In the genomic region with DNA sequence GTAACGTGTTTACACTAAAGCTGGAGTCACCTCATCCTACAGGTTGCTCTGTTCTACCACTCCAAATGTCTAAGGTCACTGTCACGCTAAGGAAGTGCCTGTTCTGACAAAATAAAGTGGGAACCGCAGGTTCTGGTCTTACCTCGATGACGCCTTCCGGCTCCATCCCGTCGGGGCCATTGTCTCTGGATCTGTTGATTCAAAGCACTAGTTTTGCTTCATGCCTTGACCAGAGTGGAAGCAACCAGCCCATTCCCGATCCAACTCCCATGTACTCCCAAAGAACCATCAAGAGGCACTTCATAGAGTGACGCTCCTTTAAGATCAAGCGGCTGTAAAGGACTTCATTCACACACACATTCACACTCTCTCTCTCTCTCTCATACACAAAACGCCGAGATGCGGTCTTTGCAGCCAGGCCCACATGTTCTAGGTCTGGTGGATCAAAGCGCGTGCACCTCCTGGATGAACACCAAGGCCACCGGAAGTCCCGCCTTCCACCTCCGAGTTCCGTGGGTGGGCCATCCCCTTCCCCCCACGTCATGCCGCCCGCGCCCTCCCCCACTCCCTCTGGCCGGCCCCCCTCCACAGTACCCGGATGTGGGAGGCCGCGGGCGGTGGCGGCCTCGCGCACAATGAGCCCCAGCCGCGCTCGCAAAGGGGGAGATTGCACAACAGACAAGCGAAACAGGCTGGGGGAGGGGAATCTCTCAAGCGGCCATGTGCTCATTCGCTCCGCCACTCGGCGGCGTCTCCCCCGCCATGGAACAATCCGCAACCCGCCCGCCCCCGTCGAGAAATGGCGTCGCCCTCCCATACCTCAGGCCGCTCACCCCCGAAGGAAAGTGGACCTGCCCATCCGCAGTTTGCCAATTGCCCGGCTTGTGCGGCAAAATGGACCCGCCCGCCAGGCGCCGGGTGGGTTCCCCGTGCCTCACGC, we compare ENCODE assay signal across 8 mouse cellular contexts. TPM values are rescaled to one million over a fixed set of nuclear protein-coding genes. Genes with fewer than 3 reads are reported as not detected.
A peak's percentile ranks its signal among the peaks of the same experiment; 100 is the strongest.
DNase-seq lines count a peak whose midpoint lies in the region; ATAC-seq and TF ChIP-seq lines count a peak whose summit lies in the region.

No protein-coding gene starts in this region.

- no peaks in the 10 kb centered on the region; the same call in 1 of the 2 replicates for H3K4me1 ChIP-seq in cortical plate, adult 2 months (ENCODE audit: control insufficient read depth, insufficient read depth, low read length)

- peak overlapping the region; percentile 95 for H3K27ac ChIP-seq in cortical plate, adult 2 months (ENCODE audit: insufficient read depth, low read length)

- DNase-seq in gastrocnemius, postnatal 10 days, result peak; percentile 97
- DNase-seq in left cerebral cortex, postnatal 10 days (ENCODE audit: extremely low spot score in 1 of 2, low spot score in 2 of 2), result peak; percentile 92 to 97
- peak; percentile 90 for DNase-seq in right cerebral cortex, postnatal 25 days
- DNase-seq in urinary bladder, postnatal 4 days (ENCODE audit: low spot score in 2 of 2), result peak; percentile 94 to 96

- no peak; the same call in 1 of the 2 replicates for TF ChIP-seq POLR2A in cortical plate, adult 2 months (IDR thresholded peaks at IDR 0.05; ENCODE audit: extremely low read depth, insufficient read depth, low read length)

- intact Hi-C loops in left cerebral cortex, postnatal 10 days (cut with DNase I), result no loop called here

- peak overlapping the region; percentile 91 for H3K4me3 ChIP-seq in cortical plate, adult 2 months (ENCODE audit: insufficient read depth, low read length)

- peak; percentile 59 for ATAC-seq in activated CD4-positive, CD25-positive, alpha-beta regulatory T cell, adult 4 months
- peak; percentile 51 for ATAC-seq in inflammation-experienced regulatory T-cells, adult 6 months
- peak; percentile 54 for ATAC-seq in megakaryocyte-erythroid progenitor cell, adult 5-6 weeks (replicated peaks; ENCODE audit: low FRiP score, low TSS enrichment, poor library complexity, severe bottlenecking)

- TF ChIP-seq CTCF in cortical plate, adult 2 months (IDR thresholded peaks at IDR 0.05; ENCODE audit: extremely low read depth, insufficient read depth, low read length), result no peak

RNA-seq across cellular contexts. Expression of a gene that starts 1.2 kb away (rescaled TPM):
- 100 to 1,000 TPM; 202 to 297 TPM for polyA plus RNA-seq in activated CD4-positive, CD25-positive, alpha-beta regulatory T cell, adult 4 months (2017; shearing (Covaris generic))
- 323 and 335 TPM in 2 replicates for polyA plus RNA-seq in cortical plate, adult 2 months (2012; rRNA removed)
- 100 to 1,000 TPM; 216 to 234 TPM for total RNA-seq in gastrocnemius, postnatal 10 days (2021)
- 100 to 1,000 TPM; 156 to 375 (median 178) TPM for polyA plus RNA-seq in inflammation-experienced regulatory T-cells, adult 6 months (2017; shearing (Covaris generic))
- 100 to 1,000 TPM; 455 to 466 TPM for total RNA-seq in left cerebral cortex, postnatal 10 days (2021)
- 918 and 983 TPM in 2 replicates for total RNA-seq in megakaryocyte-erythroid progenitor cell, adult 5-6 weeks (2014; fragmentation: Nextera tagmentation)
- total RNA-seq in megakaryocyte-erythroid progenitor cell, adult 5-6 weeks (2017), result 973 and 1,155 TPM in 2 replicates

RNA-seq across cellular contexts. Expression of a gene that starts 5.1 kb away (rescaled TPM):
- 1 to 10 TPM; 3.3 to 5.3 TPM for polyA plus RNA-seq in activated CD4-positive, CD25-positive, alpha-beta regulatory T cell, adult 4 months (2017; shearing (Covaris generic))
- 11.3 and 13.1 TPM in 2 replicates for polyA plus RNA-seq in cortical plate, adult 2 months (2012; rRNA removed)
- total RNA-seq in gastrocnemius, postnatal 10 days (2021), result 10 to 100 TPM in 1 of 2 experiments, 1 to 10 TPM in 1; 6.1 to 14.1 TPM
- polyA plus RNA-seq in inflammation-experienced regulatory T-cells, adult 6 months (2017; shearing (Covaris generic)), result 10 to 100 TPM in 1 of 3 experiments, 1 to 10 TPM in 2; 3.8 to 21.2 (median 4.5) TPM
- total RNA-seq in left cerebral cortex, postnatal 10 days (2021), result 10 to 100 TPM; 11.6 to 12.2 TPM
- 5.1 and 6.3 TPM in 2 replicates for total RNA-seq in megakaryocyte-erythroid progenitor cell, adult 5-6 weeks (2014; fragmentation: Nextera tagmentation)
- total RNA-seq in megakaryocyte-erythroid progenitor cell, adult 5-6 weeks (2017), result 3.4 and 6.5 TPM in 2 replicates

RNA-seq across cellular contexts. Expression of a gene that starts 8.6 kb away (rescaled TPM):
- polyA plus RNA-seq in activated CD4-positive, CD25-positive, alpha-beta regulatory T cell, adult 4 months (2017; shearing (Covaris generic)), result 10 to 100 TPM; 41.3 to 59.7 TPM
- polyA plus RNA-seq in cortical plate, adult 2 months (2012; rRNA removed), result 89.7 and 92.8 TPM in 2 replicates
- total RNA-seq in gastrocnemius, postnatal 10 days (2021), result 10 to 100 TPM; 21.1 to 21.3 TPM
- polyA plus RNA-seq in inflammation-experienced regulatory T-cells, adult 6 months (2017; shearing (Covaris generic)), result 10 to 100 TPM; 30.3 to 55.1 (median 52.5) TPM
- 10 to 100 TPM; 87.3 to 95.6 TPM for total RNA-seq in left cerebral cortex, postnatal 10 days (2021)
- 47.6 and 58.3 TPM in 2 replicates for total RNA-seq in megakaryocyte-erythroid progenitor cell, adult 5-6 weeks (2014; fragmentation: Nextera tagmentation)
- total RNA-seq in megakaryocyte-erythroid progenitor cell, adult 5-6 weeks (2017), result 40.6 and 41.1 TPM in 2 replicates

RNA-seq across cellular contexts. Expression of a gene that starts 10.8 kb away (rescaled TPM):
- 10 to 100 TPM; 32.7 to 33.0 TPM for polyA plus RNA-seq in activated CD4-positive, CD25-positive, alpha-beta regulatory T cell, adult 4 months (2017; shearing (Covaris generic))
- polyA plus RNA-seq in cortical plate, adult 2 months (2012; rRNA removed), result 120 and 133 TPM in 2 replicates
- 10 to 100 TPM; 29.5 to 36.0 TPM for total RNA-seq in gastrocnemius, postnatal 10 days (2021)
- polyA plus RNA-seq in inflammation-experienced regulatory T-cells, adult 6 months (2017; shearing (Covaris generic)), result 10 to 100 TPM; 21.8 to 38.0 (median 32.0) TPM
- total RNA-seq in left cerebral cortex, postnatal 10 days (2021), result 100 to 1,000 TPM in 1 of 2 experiments, 10 to 100 TPM in 1; 96.9 to 103 TPM
- total RNA-seq in megakaryocyte-erythroid progenitor cell, adult 5-6 weeks (2014; fragmentation: Nextera tagmentation), result 96.1 and 117 TPM in 2 replicates
- total RNA-seq in megakaryocyte-erythroid progenitor cell, adult 5-6 weeks (2017), result 98.4 and 120 TPM in 2 replicates

RNA-seq across cellular contexts. Expression of a gene that starts 14.5 kb away (rescaled TPM):
- polyA plus RNA-seq in activated CD4-positive, CD25-positive, alpha-beta regulatory T cell, adult 4 months (2017; shearing (Covaris generic)), result not detected
- 6.1 and 7.5 TPM in 2 replicates for polyA plus RNA-seq in cortical plate, adult 2 months (2012; rRNA removed)
- 1 to 10 TPM; 1.6 to 2.1 TPM for total RNA-seq in gastrocnemius, postnatal 10 days (2021)
- polyA plus RNA-seq in inflammation-experienced regulatory T-cells, adult 6 months (2017; shearing (Covaris generic)), result not detected
- total RNA-seq in left cerebral cortex, postnatal 10 days (2021), result 1 to 10 TPM in 1 of 2 experiments, under 1 TPM in 1; 0.39 to 1.6 TPM
- 5.0 and 6.5 TPM in 2 replicates for total RNA-seq in megakaryocyte-erythroid progenitor cell, adult 5-6 weeks (2014; fragmentation: Nextera tagmentation)
- 11.7 and 23.0 TPM in 2 replicates for total RNA-seq in megakaryocyte-erythroid progenitor cell, adult 5-6 weeks (2017)

Comparison
In these comparisons a context has a peak if more than half of its experiments do, and no peak if none do; other contexts are left out.
1. Peak in every context shown above with its lines: DNase-seq, ATAC-seq, H3K4me3 ChIP-seq and H3K27ac ChIP-seq.